Mouse (Mus musculus): ENCODE data around the gene Fndc3c1.

GRCm38 (mm10) chrX:106485101-106485651 is at the start of gene Fndc3c1:
- no peak for TF ChIP-seq GATA1 (IDR thresholded peaks at IDR 0.05; ENCODE audit: low read length)
- no peak for TF ChIP-seq TAL1 (IDR thresholded peaks at IDR 0.05; ENCODE audit: low read length)

Data from erythroblast, embryonic 14.5 days (primary cell).